Mouse (Mus musculus) frontal cortex, postnatal 25 days (tissue): ENCODE data around the gene E2f4.

ENCODE experiments used
- DNase-seq, 2 experiments: peaks; one replicate each; pipeline ENCODE4 v3.0.0; 2022; ENCODE audit warnings: low spot score in 2 of 2

The E2f4 gene

GRCm38 (mm10) chr8:105315073-105315769, 17.8 kb downstream of the E2f4 start:
- DNase-seq = no peak

- no peak for DNase-seq
Measured at GRCm38 (mm10) chr8:105317941-105318340, 20.5 kb downstream of the E2f4 start.

- DNase-seq = no peak
Measured at GRCm38 (mm10) chr8:105318662-105319190, 21.3 kb downstream of the E2f4 start.

GRCm38 (mm10) chr8:105323183-105323582, 25.7 kb downstream of the E2f4 start:
- DNase-seq = no peak

GRCm38 (mm10) chr8:105325641-105326093, 28.2 kb downstream of the E2f4 start:
- no peak for DNase-seq

GRCm38 (mm10) chr8:105326141-105326672, 28.7 kb downstream of the E2f4 start, which contains the start of the genes Lrrc29 and Tmem208:
Lrrc29 (minus strand) TSS chr8:105326278.
Tmem208 (plus strand) TSS chr8:105326354.
- peak; percentile 91 to 96 for DNase-seq

GRCm38 (mm10) chr8:105326968-105327367, 29.5 kb downstream of the E2f4 start:
- DNase-seq = no peak

GRCm38 (mm10) chr8:105330325-105330724, 32.9 kb downstream of the E2f4 start:
- no peak for DNase-seq

GRCm38 (mm10) chr8:105331469-105331868, 34.0 kb downstream of the E2f4 start:
- DNase-seq = no peak

GRCm38 (mm10) chr8:105331931-105332330, 34.5 kb downstream of the E2f4 start:
- no peak for DNase-seq

GRCm38 (mm10) chr8:105332523-105332922, 35.1 kb downstream of the E2f4 start:
- DNase-seq = no peak

GRCm38 (mm10) chr8:105336373-105337130, 39.1 kb downstream of the E2f4 start:
- no peak for DNase-seq

GRCm38 (mm10) chr8:105338992-105339391, 41.5 kb downstream of the E2f4 start:
- no peak for DNase-seq

- DNase-seq = no peak
Measured at GRCm38 (mm10) chr8:105339886-105340635, 42.6 kb downstream of the E2f4 start.

GRCm38 (mm10) chr8:105341399-105341798, 43.9 kb downstream of the E2f4 start:
- no peak for DNase-seq

- DNase-seq = no peak
Measured at GRCm38 (mm10) chr8:105342768-105343167, 45.3 kb downstream of the E2f4 start.

- no peak for DNase-seq
Measured at GRCm38 (mm10) chr8:105343791-105344574, 46.5 kb downstream of the E2f4 start.

GRCm38 (mm10) chr8:105345061-105345975, 47.9 kb downstream of the E2f4 start:
- DNase-seq = no peak

GRCm38 (mm10) chr8:105346611-105347427, 49.4 kb downstream of the E2f4 start:
- no peak for DNase-seq
